Mouse (Mus musculus): ENCODE measurements around the gene Zc3h15. TPM values are rescaled to one million over a fixed set of nuclear protein-coding genes. Genes with fewer than 3 reads are reported as not detected.
"Not testable (repeated sequence)": the region's sequence is repeated elsewhere in the genome, so short reads cannot be mapped to it uniquely, and the experiment has no call there.

The Zc3h15 gene
- polyA plus RNA-seq, 1 experiment from 2014 or later = 164 TPM

GRCm38 (mm10) chr2:83698484-83698883 lies 54.2 kb downstream of the Zc3h15 start:
- 88% methylated on average over 1 of the region's 1 CpGs for WGBS
- H3K27ac ChIP-seq (replicated peaks) = no peak overlapping the region

DNA sequence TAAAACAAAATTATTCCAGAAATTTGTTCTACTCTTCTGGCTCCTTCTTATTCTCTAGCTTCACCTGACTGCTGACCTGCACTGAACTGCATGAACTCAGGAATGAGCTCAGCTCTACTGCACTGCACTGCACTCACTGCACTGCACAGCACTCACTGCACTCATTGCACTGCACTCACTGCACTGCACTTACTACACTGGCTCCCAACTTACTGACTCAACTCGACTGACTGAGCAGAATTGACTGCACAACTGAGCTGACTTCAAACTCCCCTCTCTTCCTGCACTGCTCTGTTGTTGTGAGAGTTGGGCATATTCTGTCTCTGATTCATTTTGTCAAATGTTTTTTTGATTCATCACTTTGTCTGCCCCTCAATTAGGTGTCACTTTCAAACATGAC lies 55.1 kb downstream of the Zc3h15 start:
- Histone ChIP-seq H3K4me3 (no peak overlapping the region), H3K4me2 (no peak overlapping the region), H3K36me3 (no peaks in the 10 kb centered on the region), H3K27ac (replicated peaks) (no peak overlapping the region), H3K9ac (no peak overlapping the region), H3K27me3 (no peaks in the 10 kb centered on the region), H3K9me3 (no peaks in the 10 kb centered on the region), H3K4me1 (replicated peaks) (no peaks in the 10 kb centered on the region)
- ATAC-seq (ENCODE audit: low FRiP score, low read depth) = no peak
- WGBS = 59% methylated on average over 1 of the region's 1 CpGs

More at GRCm38 (mm10) chr2:83698484-83698883, 54.2 kb downstream of the Zc3h15 start:
- Histone ChIP-seq H3K9me3 (no peaks in the 10 kb centered on the region), H3K4me1 (replicated peaks) (no peaks in the 10 kb centered on the region), H3K27me3 (no peaks in the 10 kb centered on the region), H3K9ac (no peak overlapping the region), H3K36me3 (no peaks in the 10 kb centered on the region), H3K4me3 (no peak overlapping the region), H3K4me2 (no peak overlapping the region)
- ATAC-seq (ENCODE audit: low FRiP score, low read depth) = no peak

DNA sequence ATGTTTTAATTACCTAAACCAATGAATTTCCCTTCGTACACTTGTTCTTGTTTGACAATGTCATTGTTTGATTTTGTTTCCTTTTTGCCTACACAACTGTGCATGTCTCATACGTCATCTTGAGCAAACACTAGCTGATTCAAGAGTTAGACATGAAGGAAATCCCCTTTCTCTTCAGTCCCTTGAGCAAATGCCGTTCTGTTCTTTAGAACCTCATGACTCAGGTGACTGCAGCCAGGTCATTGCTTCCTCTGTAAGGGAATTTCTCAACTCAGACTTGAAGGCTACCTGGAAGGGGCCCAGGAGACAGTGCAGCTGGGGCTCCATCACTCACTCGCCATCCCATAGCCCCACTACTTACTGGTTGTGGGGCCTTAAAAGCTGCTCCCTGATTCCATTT lies 56.4 kb downstream of the Zc3h15 start:
- H3K27me3 ChIP-seq = no peaks in the 10 kb centered on the region
- H3K9ac ChIP-seq = no peak overlapping the region
- no peak overlapping the region for H3K27ac ChIP-seq (replicated peaks)
- H3K9me3 ChIP-seq = no peaks in the 10 kb centered on the region
- no peak overlapping the region for H3K4me3 ChIP-seq
- H3K36me3 ChIP-seq = no peaks in the 10 kb centered on the region
- no peaks in the 10 kb centered on the region for H3K4me1 ChIP-seq (replicated peaks)
- H3K4me2 ChIP-seq = no peak overlapping the region
- no peak for ATAC-seq (ENCODE audit: low FRiP score, low read depth)
- 76% methylated on average over 4 of the region's 4 CpGs for WGBS

GRCm38 (mm10) chr2:83702411-83702810 lies 58.2 kb downstream of the Zc3h15 start:
- H3K27ac ChIP-seq (replicated peaks) = no peak overlapping the region
- 97% methylated on average over 7 of the region's 7 CpGs for WGBS

DNA sequence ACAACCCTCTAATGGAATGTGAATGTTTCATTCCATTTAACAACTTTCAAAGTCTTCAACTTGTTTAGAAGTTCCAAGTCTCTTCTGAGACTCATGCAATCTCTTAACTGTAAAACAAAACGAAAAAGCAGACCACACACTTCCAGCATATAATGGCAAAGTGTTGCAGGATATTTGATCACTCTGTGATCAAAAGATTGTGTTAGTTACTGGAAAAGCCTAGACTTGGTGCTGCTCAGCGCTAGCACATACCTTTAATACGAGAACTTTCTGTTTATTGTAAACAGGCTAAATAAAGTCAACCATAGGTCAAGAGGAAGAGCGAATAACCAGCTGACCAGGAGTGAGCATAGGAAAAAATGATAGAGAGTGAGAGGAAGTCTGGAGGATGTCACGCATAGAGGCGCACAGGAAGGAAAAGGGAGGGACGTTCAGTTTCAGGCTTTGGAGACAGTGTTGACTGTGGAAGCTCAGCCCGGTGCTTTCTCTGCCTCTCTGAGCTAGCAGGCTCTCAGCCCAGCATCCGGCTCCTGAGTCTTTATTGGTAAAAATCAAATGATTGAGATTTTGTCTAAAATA lies 61.4 kb downstream of the Zc3h15 start:
- Histone ChIP-seq H3K36me3 (no peaks in the 10 kb centered on the region), H3K27me3 (no peaks in the 10 kb centered on the region), H3K4me2 (no peak overlapping the region), H3K27ac (replicated peaks) (no peak overlapping the region), H3K4me3 (no peak overlapping the region), H3K4me1 (replicated peaks) (no peaks in the 10 kb centered on the region), H3K9me3 (no peaks in the 10 kb centered on the region), H3K9ac (no peak overlapping the region)
- no peak for ATAC-seq (ENCODE audit: low FRiP score, low read depth)
- 88% methylated on average over 9 of the region's 9 CpGs for WGBS

More at GRCm38 (mm10) chr2:83702411-83702810, 58.2 kb downstream of the Zc3h15 start:
- Histone ChIP-seq H3K4me3 (no peak overlapping the region), H3K4me1 (replicated peaks) (no peaks in the 10 kb centered on the region), H3K9me3 (no peaks in the 10 kb centered on the region), H3K4me2 (no peak overlapping the region), H3K36me3 (no peaks in the 10 kb centered on the region), H3K27me3 (no peaks in the 10 kb centered on the region), H3K9ac (no peak overlapping the region)
- ATAC-seq (ENCODE audit: low FRiP score, low read depth) = no peak

GRCm38 (mm10) chr2:83709896-83710524 lies 65.8 kb downstream of the Zc3h15 start:
- Histone ChIP-seq H3K27ac (replicated peaks) (no peak overlapping the region), H3K4me2 (no peak overlapping the region), H3K4me1 (replicated peaks) (no peaks in the 10 kb centered on the region), H3K9me3 (no peaks in the 10 kb centered on the region), H3K9ac (no peak overlapping the region), H3K27me3 (no peaks in the 10 kb centered on the region), H3K36me3 (no peaks in the 10 kb centered on the region), H3K4me3 (no peak overlapping the region)
- ATAC-seq (ENCODE audit: low FRiP score, low read depth) = no peak
- 69% methylated on average over 11 of the region's 11 CpGs for WGBS

DNA sequence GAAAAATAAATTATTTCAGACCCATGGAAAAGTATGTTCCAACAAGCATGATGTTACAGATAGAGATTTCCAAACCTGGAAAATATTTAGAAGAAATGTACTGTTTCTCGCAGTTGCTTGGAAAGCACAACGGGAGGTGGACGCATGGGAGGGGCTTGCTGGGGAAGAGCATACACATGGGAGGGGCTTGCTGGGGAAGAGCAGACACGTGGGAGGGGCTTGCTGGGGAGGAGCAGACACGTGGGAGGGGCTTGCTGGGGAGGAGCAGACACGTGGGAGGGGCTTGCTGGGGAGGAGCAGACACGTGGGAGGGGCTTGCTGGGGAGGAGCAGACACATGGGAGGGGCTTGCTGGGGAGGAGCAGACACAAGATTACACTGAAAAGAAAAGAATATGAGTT lies 69.0 kb downstream of the Zc3h15 start:
- H3K9ac ChIP-seq; H3K27me3 ChIP-seq; H3K9me3 ChIP-seq; H3K36me3 ChIP-seq; H3K4me3 ChIP-seq; ATAC-seq (ENCODE audit: low FRiP score, low read depth); H3K27ac ChIP-seq (replicated peaks); H3K4me1 ChIP-seq (replicated peaks); H3K4me2 ChIP-seq: not testable (repeated sequence)
- WGBS = 74% methylated on average over 7 of the region's 7 CpGs

GRCm38 (mm10) chr2:83713946-83714345 lies 69.7 kb downstream of the Zc3h15 start:
- no peak for ATAC-seq (ENCODE audit: low FRiP score, low read depth)
- H3K27ac ChIP-seq (replicated peaks) = no peak overlapping the region
- no peaks in the 10 kb centered on the region for H3K36me3 ChIP-seq
- no peaks in the 10 kb centered on the region for H3K4me1 ChIP-seq (replicated peaks)
- 91% methylated on average over 5 of the region's 5 CpGs for WGBS
- no peak overlapping the region for H3K4me2 ChIP-seq
- no peaks in the 10 kb centered on the region for H3K9me3 ChIP-seq
- no peak overlapping the region for H3K9ac ChIP-seq
- H3K27me3 ChIP-seq = no peaks in the 10 kb centered on the region
- no peak overlapping the region for H3K4me3 ChIP-seq

Other genes starting within 250 kb of the Zc3h15 start
- 26.5 and 27.5 TPM in 2 replicates for gene Itgav, start 80.0 kb downstream of the Zc3h15 start, polyA plus RNA-seq (2015; fragmentation: Nextera tagmentation; extraction: Ambion mirVana)
- 71.7 and 73.6 TPM in 2 replicates for gene Fam171b, start 168.2 kb downstream of the Zc3h15 start, polyA plus RNA-seq (2015; fragmentation: Nextera tagmentation; extraction: Ambion mirVana)

All from hindbrain, embryonic 15.5 days (tissue).